Mouse (Mus musculus): ENCODE data around the gene Fbxl2. TPM values are rescaled to one million over a fixed set of nuclear protein-coding genes. Genes with fewer than 3 reads are reported as not detected.

The Fbxl2 gene
- total RNA-seq, 1 experiment: 4.4 TPM

DNA sequence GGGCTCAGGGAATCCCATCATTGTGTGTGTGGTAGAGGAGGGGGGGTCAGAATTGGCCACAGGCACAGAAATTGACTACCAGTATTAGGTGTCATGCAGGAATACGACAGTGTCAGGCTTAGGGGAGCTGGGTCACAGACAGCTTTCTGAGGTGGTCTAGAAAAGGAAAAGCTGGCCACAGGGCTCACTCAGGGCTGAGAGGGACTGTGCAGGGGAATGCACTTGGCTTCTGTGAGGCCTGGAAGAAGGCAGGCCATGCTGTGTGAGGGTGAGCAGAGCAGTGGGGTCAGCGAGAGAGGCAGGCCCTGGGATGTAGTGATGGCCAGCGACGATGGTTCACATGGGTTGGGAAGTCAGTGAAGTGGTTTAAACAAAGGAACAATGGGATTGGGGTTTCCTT lies 72.1 kb downstream of the Fbxl2 start:
- Histone ChIP-seq H3K27ac (ENCODE audit: insufficient read depth, low read depth, low read length, poor library complexity, severe bottlenecking) (no peak overlapping the region), H3K9me3 (ENCODE audit: control insufficient read depth, insufficient read depth, low read depth, low read length) (no peaks in the 10 kb centered on the region), H3K9ac (ENCODE audit: insufficient read depth, low read depth, low read length, poor library complexity, severe bottlenecking) (no peak overlapping the region), H3K4me1 (ENCODE audit: control insufficient read depth in 2 of 2, insufficient read depth in 2 of 2, low read length in 2 of 2, poor library complexity in 1 of 2) (peaks cover 0 to 2% of the 10 kb centered on the region in 2 experiments; a peak in 1 of 4 replicates), H3K36me3 (ENCODE audit: control insufficient read depth, insufficient read depth, low read length, poor library complexity, severe bottlenecking) (peaks cover 53% of the 10 kb centered on the region), H3K4me3 (ENCODE audit: insufficient read depth in 1 of 2, low read depth in 1 of 2, low read length in 2 of 2, poor library complexity in 1 of 2, severe bottlenecking in 1 of 2) (no peak overlapping the region)
- in situ Hi-C loops (cut with MboI; ENCODE audit: low sequenced_read_pairs in 2 of 2, unreplicated experiment in 2 of 2): no loop called here
- TF ChIP-seq CHD2 (IDR thresholded peaks at IDR 0.05; ENCODE audit: low read depth, low read length) (no peak), MAFK (IDR thresholded peaks at IDR 0.05; ENCODE audit: insufficient read depth, low read depth, low read length) (no peak), ZNF384 (IDR thresholded peaks at IDR 0.05; ENCODE audit: low read depth, low read length) (no peak), ZC3H11A (IDR thresholded peaks at IDR 0.05; ENCODE audit: borderline replicate concordance, low read depth, low read length) (no peak), HCFC1 (IDR thresholded peaks at IDR 0.05; ENCODE audit: borderline replicate concordance, insufficient read depth, low read length) (no peak)
- DNase-seq (ENCODE audit: low read depth, low spot score): no peak

DNA sequence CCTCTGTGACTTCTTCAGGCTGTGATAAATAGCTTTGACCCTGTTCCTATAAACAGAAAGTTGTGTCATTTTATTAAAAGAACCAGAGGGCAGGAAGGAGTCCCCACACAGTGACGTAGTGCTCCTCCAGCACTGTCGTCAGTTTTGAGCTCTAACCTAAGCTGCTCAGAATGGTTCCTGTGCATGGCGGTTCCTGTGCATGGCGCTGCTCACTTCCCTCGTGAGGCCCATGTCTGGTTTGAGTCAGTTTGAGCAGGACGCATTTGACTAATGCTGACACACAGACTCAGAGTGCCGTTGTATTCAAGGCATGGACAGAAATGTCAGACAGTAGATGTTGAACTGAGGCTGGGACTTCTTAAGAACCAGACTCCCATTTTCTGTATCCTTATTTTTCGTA lies 74.4 kb downstream of the Fbxl2 start:
- DNase-seq (ENCODE audit: low read depth, low spot score): no peak
- TF ChIP-seq ZNF384 (IDR thresholded peaks at IDR 0.05; ENCODE audit: low read depth, low read length): no peak
- no peak for TF ChIP-seq HCFC1 (IDR thresholded peaks at IDR 0.05; ENCODE audit: borderline replicate concordance, insufficient read depth, low read length)
- no peak for TF ChIP-seq CHD2 (IDR thresholded peaks at IDR 0.05; ENCODE audit: low read depth, low read length)
- no peak for TF ChIP-seq ZC3H11A (IDR thresholded peaks at IDR 0.05; ENCODE audit: borderline replicate concordance, low read depth, low read length)
- TF ChIP-seq MAFK (IDR thresholded peaks at IDR 0.05; ENCODE audit: insufficient read depth, low read depth, low read length): no peak

DNA sequence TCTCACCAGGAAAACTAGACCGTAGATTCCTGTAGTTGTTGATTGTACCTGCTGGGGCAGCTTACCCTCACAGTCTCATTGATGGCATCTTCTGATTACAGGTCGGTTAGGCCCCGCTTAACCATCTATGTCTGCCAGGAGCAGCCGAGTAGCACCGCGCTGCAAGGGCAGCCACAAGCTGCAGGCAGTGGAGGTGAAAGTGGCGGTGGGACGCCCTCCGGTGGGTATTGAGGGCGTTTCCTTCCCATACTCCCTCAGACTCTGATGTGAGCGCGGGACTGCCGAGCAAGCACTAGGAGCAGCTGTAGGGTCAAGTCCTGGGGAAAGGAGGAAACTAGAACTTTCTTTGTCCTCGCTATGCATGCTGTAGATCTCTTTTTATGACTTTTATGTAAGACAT lies 76.0 kb downstream of the Fbxl2 start:
- TF ChIP-seq HCFC1 (IDR thresholded peaks at IDR 0.05; ENCODE audit: borderline replicate concordance, insufficient read depth, low read length) (no peak), ZNF384 (IDR thresholded peaks at IDR 0.05; ENCODE audit: low read depth, low read length) (no peak)
- Histone ChIP-seq H3K9ac (ENCODE audit: insufficient read depth, low read depth, low read length, poor library complexity, severe bottlenecking) (no peak overlapping the region), H3K27ac (ENCODE audit: insufficient read depth, low read depth, low read length, poor library complexity, severe bottlenecking) (no peak overlapping the region), H3K9me3 (ENCODE audit: control insufficient read depth, insufficient read depth, low read depth, low read length) (no peaks in the 10 kb centered on the region), H3K4me3 (ENCODE audit: insufficient read depth in 1 of 2, low read depth in 1 of 2, low read length in 2 of 2, poor library complexity in 1 of 2, severe bottlenecking in 1 of 2) (no peak overlapping the region), H3K36me3 (ENCODE audit: control insufficient read depth, insufficient read depth, low read length, poor library complexity, severe bottlenecking) (peaks cover 48% of the 10 kb centered on the region), H3K4me1 (ENCODE audit: control insufficient read depth in 2 of 2, insufficient read depth in 2 of 2, low read length in 2 of 2, poor library complexity in 1 of 2) (peaks cover 0 to 2% of the 10 kb centered on the region in 2 experiments; a peak in 1 of 4 replicates)
- in situ Hi-C loops (cut with MboI; ENCODE audit: low sequenced_read_pairs in 2 of 2, unreplicated experiment in 2 of 2): no loop called here
- no peak for DNase-seq (ENCODE audit: low read depth, low spot score)

More for the DNA sequence above, 74.4 kb downstream of the Fbxl2 start:
- Histone ChIP-seq H3K9ac (ENCODE audit: insufficient read depth, low read depth, low read length, poor library complexity, severe bottlenecking) (no peak overlapping the region), H3K4me1 (ENCODE audit: control insufficient read depth in 2 of 2, insufficient read depth in 2 of 2, low read length in 2 of 2, poor library complexity in 1 of 2) (peaks cover 0 to 2% of the 10 kb centered on the region in 2 experiments; a peak in 1 of 4 replicates), H3K27ac (ENCODE audit: insufficient read depth, low read depth, low read length, poor library complexity, severe bottlenecking) (no peak overlapping the region), H3K4me3 (ENCODE audit: insufficient read depth in 1 of 2, low read depth in 1 of 2, low read length in 2 of 2, poor library complexity in 1 of 2, severe bottlenecking in 1 of 2) (no peak overlapping the region), H3K9me3 (ENCODE audit: control insufficient read depth, insufficient read depth, low read depth, low read length) (no peaks in the 10 kb centered on the region), H3K36me3 (ENCODE audit: control insufficient read depth, insufficient read depth, low read length, poor library complexity, severe bottlenecking) (peaks cover 53% of the 10 kb centered on the region)
- in situ Hi-C loops (cut with MboI; ENCODE audit: low sequenced_read_pairs in 2 of 2, unreplicated experiment in 2 of 2): no loop called here

DNA sequence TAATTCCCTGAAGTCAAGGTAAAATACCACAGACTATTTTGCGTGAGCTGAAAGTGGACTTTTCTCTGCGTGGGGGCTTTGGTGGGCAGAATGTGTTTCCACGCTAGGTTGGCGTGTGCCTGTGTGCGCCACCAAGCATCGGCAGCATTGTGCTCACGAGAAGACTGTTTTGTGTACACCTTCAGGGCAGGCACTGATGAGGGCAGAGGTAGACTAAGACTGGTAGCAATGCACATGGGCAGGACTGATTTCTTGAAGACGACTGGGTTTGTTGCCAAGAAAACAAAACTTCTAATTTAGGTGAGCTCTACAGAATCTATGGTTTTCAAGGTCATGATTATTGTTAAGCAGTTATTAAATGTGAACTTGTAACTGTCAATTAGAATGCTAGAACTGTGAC lies 76.6 kb downstream of the Fbxl2 start:
- Histone ChIP-seq H3K9ac (ENCODE audit: insufficient read depth, low read depth, low read length, poor library complexity, severe bottlenecking) (no peak overlapping the region), H3K27ac (ENCODE audit: insufficient read depth, low read depth, low read length, poor library complexity, severe bottlenecking) (no peak overlapping the region), H3K36me3 (ENCODE audit: control insufficient read depth, insufficient read depth, low read length, poor library complexity, severe bottlenecking) (peaks cover 49% of the 10 kb centered on the region), H3K4me3 (ENCODE audit: insufficient read depth in 1 of 2, low read depth in 1 of 2, low read length in 2 of 2, poor library complexity in 1 of 2, severe bottlenecking in 1 of 2) (no peak overlapping the region), H3K4me1 (ENCODE audit: control insufficient read depth in 2 of 2, insufficient read depth in 2 of 2, low read length in 2 of 2, poor library complexity in 1 of 2) (peaks cover 0 to 2% of the 10 kb centered on the region in 2 experiments; a peak in 1 of 4 replicates), H3K9me3 (ENCODE audit: control insufficient read depth, insufficient read depth, low read depth, low read length) (no peaks in the 10 kb centered on the region)
- no peak for DNase-seq (ENCODE audit: low read depth, low spot score)
- TF ChIP-seq ZC3H11A (IDR thresholded peaks at IDR 0.05; ENCODE audit: borderline replicate concordance, low read depth, low read length): no peak
- TF ChIP-seq CHD2 (IDR thresholded peaks at IDR 0.05; ENCODE audit: low read depth, low read length): no peak
- no peak for TF ChIP-seq HCFC1 (IDR thresholded peaks at IDR 0.05; ENCODE audit: borderline replicate concordance, insufficient read depth, low read length)
- no peak for TF ChIP-seq ZNF384 (IDR thresholded peaks at IDR 0.05; ENCODE audit: low read depth, low read length)
- no peak for TF ChIP-seq MAFK (IDR thresholded peaks at IDR 0.05; ENCODE audit: insufficient read depth, low read depth, low read length)
- in situ Hi-C loops (cut with MboI; ENCODE audit: low sequenced_read_pairs in 2 of 2, unreplicated experiment in 2 of 2): no loop called here

DNA sequence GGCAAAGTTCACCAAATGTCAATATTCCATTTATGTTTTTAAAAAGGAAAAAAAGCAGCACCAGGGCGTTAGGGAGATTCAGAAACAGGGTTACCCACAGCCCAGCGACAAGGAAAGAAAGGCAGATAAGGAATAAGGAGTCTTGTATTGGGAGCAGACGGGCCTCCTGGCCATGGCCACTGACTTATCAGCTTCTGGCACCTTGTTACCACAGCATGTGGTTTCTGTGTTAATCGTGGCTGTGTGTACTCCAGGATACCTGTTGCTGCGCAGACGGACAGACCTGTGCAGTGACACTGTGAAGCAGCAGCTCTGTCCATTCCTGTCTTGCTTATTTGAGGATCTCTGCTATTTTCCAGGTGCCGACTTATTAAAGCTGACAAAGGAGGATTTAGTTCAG lies 77.0 kb downstream of the Fbxl2 start:
- TF ChIP-seq CHD2 (IDR thresholded peaks at IDR 0.05; ENCODE audit: low read depth, low read length) (no peak), ZNF384 (IDR thresholded peaks at IDR 0.05; ENCODE audit: low read depth, low read length) (no peak), MAFK (IDR thresholded peaks at IDR 0.05; ENCODE audit: insufficient read depth, low read depth, low read length) (no peak), HCFC1 (IDR thresholded peaks at IDR 0.05; ENCODE audit: borderline replicate concordance, insufficient read depth, low read length) (no peak), ZC3H11A (IDR thresholded peaks at IDR 0.05; ENCODE audit: borderline replicate concordance, low read depth, low read length) (no peak)
- Histone ChIP-seq H3K9ac (ENCODE audit: insufficient read depth, low read depth, low read length, poor library complexity, severe bottlenecking) (no peak overlapping the region), H3K36me3 (ENCODE audit: control insufficient read depth, insufficient read depth, low read length, poor library complexity, severe bottlenecking) (peaks cover 48% of the 10 kb centered on the region), H3K4me1 (ENCODE audit: control insufficient read depth in 2 of 2, insufficient read depth in 2 of 2, low read length in 2 of 2, poor library complexity in 1 of 2) (peaks cover 0 to 2% of the 10 kb centered on the region in 2 experiments; a peak in 1 of 4 replicates), H3K4me3 (ENCODE audit: insufficient read depth in 1 of 2, low read depth in 1 of 2, low read length in 2 of 2, poor library complexity in 1 of 2, severe bottlenecking in 1 of 2) (no peak overlapping the region), H3K27ac (ENCODE audit: insufficient read depth, low read depth, low read length, poor library complexity, severe bottlenecking) (no peak overlapping the region), H3K9me3 (ENCODE audit: control insufficient read depth, insufficient read depth, low read depth, low read length) (no peaks in the 10 kb centered on the region)
- DNase-seq (ENCODE audit: low read depth, low spot score): no peak
- in situ Hi-C loops (cut with MboI; ENCODE audit: low sequenced_read_pairs in 2 of 2, unreplicated experiment in 2 of 2): no loop called here

Data from ES-E14 (cell line).